Mouse (Mus musculus) limb, embryonic 11.5 days (tissue): Measurements from ENCODE around the gene Pdhb. TPM values are rescaled to one million over a fixed set of nuclear protein-coding genes. Genes with fewer than 3 reads are reported as not detected.

ENCODE experiments used
- ATAC-seq: fragments of 200-750 bp; cut with Nextera tagmentation; 2 replicates; pipeline ENCODE4 v1.8.0; 2017; ENCODE audit warnings: low read depth; ENCODE audit not compliant: insufficient number of reproducible peaks, low FRiP score, low TSS enrichment
- DNase-seq: peaks from one replicate; pipeline ENCODE4 v3.0.0-alpha.2; 2015; ENCODE audit warnings: low spot score
- H3K27ac ChIP-seq: fragments of 300-500 bp; sonication (generic); replicated peaks from 2 replicates; pipeline ENCODE4 v1.5.1; 2014; ENCODE audit warnings: low read depth, mild to moderate bottlenecking, low read length
- H3K27me3 ChIP-seq: fragments of 300-500 bp; sonication (generic); 2 replicates; pipeline ENCODE4 v1.6.1; 2014; ENCODE audit warnings: mild to moderate bottlenecking, low read length, mixed read lengths; ENCODE audit not compliant: control insufficient read depth, insufficient read depth
- H3K36me3 ChIP-seq: fragments of 300-500 bp; sonication (generic); 2 replicates; pipeline ENCODE4 v1.6.1; 2014; ENCODE audit warnings: mild to moderate bottlenecking, low read length, moderate library complexity, mixed read lengths; ENCODE audit not compliant: control insufficient read depth, insufficient read depth
- H3K4me1 ChIP-seq: fragments of 300-500 bp; sonication (generic); 2 replicates; pipeline ENCODE4 v1.6.1; 2014; ENCODE audit warnings: low read length, mixed read lengths; ENCODE audit not compliant: control insufficient read depth, insufficient read depth
- H3K4me2 ChIP-seq: fragments of 300-500 bp; sonication (generic); 2 replicates; pipeline ENCODE4 v1.6.1; 2014; ENCODE audit warnings: low read depth, mild to moderate bottlenecking, moderate library complexity; ENCODE audit not compliant: severe bottlenecking
- H3K4me3 ChIP-seq: fragments of 300-500 bp; sonication (generic); 2 replicates; pipeline ENCODE4 v1.5.1; 2014; ENCODE audit warnings: low read depth, low read length
- H3K9ac ChIP-seq: fragments of 300-500 bp; sonication (generic); 2 replicates; pipeline ENCODE4 v1.6.1; 2014; ENCODE audit warnings: mild to moderate bottlenecking, low read length
- H3K9me3 ChIP-seq: fragments of 300-500 bp; sonication (generic); 2 replicates; pipeline ENCODE4 v1.6.1; 2016; ENCODE audit warnings: low read length; ENCODE audit not compliant: control insufficient read depth
- WGBS: fragments of 180-500 bp; shearing (Covaris S2); extraction: QIAGEN DNeasy Blood & Tissue Kit; methylation state at CpG from one replicate; pipeline ENCODE4 v1.1.7; 2014; 5-methylcytosine and 5-hydroxymethylcytosine counted together
- polyA plus RNA-seq: library from polyadenylated mRNA; unstranded; fragments of >200 nt; fragmentation: Nextera tagmentation; extraction: Ambion mirVana; gene quantifications from 2 replicates; pipeline ENCODE4 v1.2.1, GENCODE M21; 2014

Gene Pdhb
- polyA plus RNA-seq, 1 experiment from 2014 or later: 214 TPM

GRCm38 (mm10) chr14:8206179-8206910, 33.5 kb upstream of the Pdhb start:
- no peaks in the 10 kb centered on the region for H3K27me3 ChIP-seq
- no peaks in the 10 kb centered on the region for H3K4me1 ChIP-seq
- H3K9me3 ChIP-seq: no peaks in the 10 kb centered on the region
- no peak overlapping the region for H3K27ac ChIP-seq
- H3K4me3 ChIP-seq: no peak overlapping the region
- ATAC-seq: no peak
- no peaks in the 10 kb centered on the region for H3K36me3 ChIP-seq
- H3K4me2 ChIP-seq: no peak overlapping the region
- WGBS: 48% methylated on average over 9 of the region's 9 CpGs
- H3K9ac ChIP-seq: no peak overlapping the region
- peak; percentile 50 for DNase-seq

- WGBS: 82% methylated on average over 3 of the region's 3 CpGs
- H3K4me1 ChIP-seq: no peaks in the 10 kb centered on the region
- no peak overlapping the region for H3K9ac ChIP-seq
- H3K4me2 ChIP-seq: no peak overlapping the region
- H3K36me3 ChIP-seq: no peaks in the 10 kb centered on the region
- no peak overlapping the region for H3K27ac ChIP-seq
- no peak for ATAC-seq
- no peak for DNase-seq
- H3K4me3 ChIP-seq: no peak overlapping the region
- H3K27me3 ChIP-seq: no peaks in the 10 kb centered on the region
- H3K9me3 ChIP-seq: no peaks in the 10 kb centered on the region
These were observed 28.9 kb upstream of the Pdhb start for GRCm38 (mm10) chr14:8201715-8202114.

GRCm38 (mm10) chr14:8200769-8201168, 27.9 kb upstream of the Pdhb start:
- WGBS: 93% methylated on average over 5 of the region's 5 CpGs
- no peaks in the 10 kb centered on the region for H3K9me3 ChIP-seq
- H3K27me3 ChIP-seq: no peaks in the 10 kb centered on the region
- DNase-seq (no peak), ATAC-seq (no peak)
- no peak overlapping the region for H3K27ac ChIP-seq
- no peak overlapping the region for H3K9ac ChIP-seq
- no peak overlapping the region for H3K4me3 ChIP-seq
- no peaks in the 10 kb centered on the region for H3K36me3 ChIP-seq
- no peaks in the 10 kb centered on the region for H3K4me1 ChIP-seq
- H3K4me2 ChIP-seq: no peak overlapping the region

- Histone ChIP-seq H3K4me3 (no peak overlapping the region), H3K27ac (no peak overlapping the region), H3K27me3 (no peaks in the 10 kb centered on the region), H3K9ac (no peak overlapping the region), H3K4me1 (0 out of 2 replicates have a peak, but pooled peaks cover 4% of the 10 kb centered on the region), H3K4me2 (no peak overlapping the region), H3K9me3 (no peaks in the 10 kb centered on the region), H3K36me3 (no peaks in the 10 kb centered on the region)
- no peak for DNase-seq
- WGBS: 82% methylated on average over 6 of the region's 6 CpGs
- ATAC-seq: no peak
These were observed 19.9 kb upstream of the Pdhb start for GRCm38 (mm10) chr14:8192727-8193126.

GRCm38 (mm10) chr14:8191331-8191965, 18.6 kb upstream of the Pdhb start:
- Histone ChIP-seq H3K9ac (no peak overlapping the region), H3K36me3 (no peaks in the 10 kb centered on the region), H3K27ac (no peak overlapping the region), H3K4me1 (0 out of 2 replicates have a peak, but pooled peaks cover 4% of the 10 kb centered on the region), H3K4me3 (no peak overlapping the region), H3K9me3 (no peaks in the 10 kb centered on the region), H3K27me3 (no peaks in the 10 kb centered on the region), H3K4me2 (no peak overlapping the region)
- ATAC-seq (no peak), DNase-seq (no peak)
- WGBS: 54% methylated on average over 12 of the region's 12 CpGs

- Histone ChIP-seq H3K9me3 (no peaks in the 10 kb centered on the region), H3K4me1 (0 out of 2 replicates have a peak, but pooled peaks cover 4% of the 10 kb centered on the region), H3K4me3 (no peak overlapping the region), H3K36me3 (no peaks in the 10 kb centered on the region), H3K27me3 (no peaks in the 10 kb centered on the region), H3K9ac (no peak overlapping the region), H3K4me2 (no peak overlapping the region), H3K27ac (no peak overlapping the region)
- 88% methylated on average over 3 of the region's 3 CpGs for WGBS
- no peak for ATAC-seq
- DNase-seq: no peak
These were observed 17.7 kb upstream of the Pdhb start for GRCm38 (mm10) chr14:8190556-8190955.

- Histone ChIP-seq H3K27me3 (no peaks in the 10 kb centered on the region), H3K4me1 (0 out of 2 replicates have a peak, but pooled peaks cover 2% of the 10 kb centered on the region), H3K4me3 (no peak overlapping the region), H3K4me2 (no peak overlapping the region), H3K36me3 (no peaks in the 10 kb centered on the region), H3K9me3 (no peaks in the 10 kb centered on the region), H3K9ac (no peak overlapping the region), H3K27ac (no peak overlapping the region)
- ATAC-seq (no peak), DNase-seq (no peak)
- WGBS: 92% methylated on average over 6 of the region's 6 CpGs
These were observed 13.6 kb upstream of the Pdhb start for GRCm38 (mm10) chr14:8186278-8187045.

- DNase-seq (no peak), ATAC-seq (no peak)
- no peaks in the 10 kb centered on the region for H3K9me3 ChIP-seq
- H3K4me3 ChIP-seq: no peak overlapping the region
- H3K9ac ChIP-seq: no peak overlapping the region
- 55% methylated on average over 3 of the region's 3 CpGs for WGBS
- no peaks in the 10 kb centered on the region for H3K4me1 ChIP-seq
- H3K27ac ChIP-seq: no peak overlapping the region
- no peaks in the 10 kb centered on the region for H3K36me3 ChIP-seq
- no peak overlapping the region for H3K4me2 ChIP-seq
- no peaks in the 10 kb centered on the region for H3K27me3 ChIP-seq
These were observed 10.5 kb upstream of the Pdhb start for GRCm38 (mm10) chr14:8183330-8183729.
